Mouse (Mus musculus) megakaryocyte, adult 5-6 weeks (primary cell): Measurements from ENCODE around the gene Abhd15. TPM values are rescaled to one million over a fixed set of nuclear protein-coding genes. Genes with fewer than 3 reads are reported as not detected.

Experiments used
- ATAC-seq: 2 replicates; pipeline ENCODE4 v1.8.0; 2016; ENCODE audit warnings: mild to moderate bottlenecking, inconsistent platforms; ENCODE audit not compliant: poor library complexity, severe bottlenecking
- total RNA-seq, 2 experiments: library from RNA; stranded (forward) in 1 of 2; stranded (reverse) in 1 of 2; fragments of 153-499, 151-499 nt in 1 of 2; fragments of 221-1000, 200-1000 nt in 1 of 2; gene quantifications; 2 replicates each; pipeline versions ENCODE4 v1.2.3 to v1.2.4; 2015 to 2017

Gene Abhd15
- total RNA-seq, 2 experiments from 2014 or later, result 8.3 to 13.8 TPM

DNA sequence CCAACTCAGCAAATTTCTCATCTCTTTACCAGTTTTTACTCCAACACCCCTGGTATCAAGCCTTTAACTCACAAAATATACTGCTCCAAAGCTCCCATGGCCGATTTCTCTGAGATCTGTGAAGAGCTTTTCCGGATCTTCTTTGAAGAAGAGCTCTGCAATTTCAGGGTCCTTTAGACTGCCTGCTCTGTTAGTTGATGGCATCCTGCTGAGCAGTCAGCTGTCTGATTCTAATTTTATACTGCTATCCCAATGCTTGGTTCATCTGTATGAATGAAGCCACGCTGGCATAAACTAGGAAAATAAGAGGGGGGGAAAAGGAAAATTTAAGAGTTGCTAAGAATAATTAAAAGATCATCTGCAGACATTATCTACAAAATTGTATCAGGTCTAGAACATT is 70.3 kb downstream of the Abhd15 start:
- ATAC-seq, result no peak

Other genes with a start within 250 kb of the Abhd15 start
- gene Coro6, start 52.7 kb upstream of the Abhd15 start, total RNA-seq (2015), result 0.09 and 0.21 TPM in 2 replicates
- gene Coro6, start 52.7 kb upstream of the Abhd15 start, total RNA-seq (2017), result not detected in 2 replicates
- 2.0 and 2.1 TPM in 2 replicates for gene Ankrd13b, start 25.4 kb upstream of the Abhd15 start, total RNA-seq (2015)
- 2.8 and 9.1 TPM in 2 replicates for gene Ankrd13b, start 25.4 kb upstream of the Abhd15 start, total RNA-seq (2017)
- 17.6 and 20.0 TPM in 2 replicates for gene Git1, start 21.6 kb upstream of the Abhd15 start, total RNA-seq (2015)
- 12.3 and 18.7 TPM in 2 replicates for gene Git1, start 21.6 kb upstream of the Abhd15 start, total RNA-seq (2017)
- 6.2 and 6.5 TPM in 2 replicates for gene Trp53i13, start 859 bp downstream of the Abhd15 start, total RNA-seq (2015)
- gene Trp53i13, start 859 bp downstream of the Abhd15 start, total RNA-seq (2017), result 5.0 and 5.8 TPM in 2 replicates
- not detected in 2 replicates for gene Gm10392, start 4.1 kb downstream of the Abhd15 start, total RNA-seq (2015)
- 0.51 and 1.8 TPM in 2 replicates for gene Gm10392, start 4.1 kb downstream of the Abhd15 start, total RNA-seq (2017)
- gene Taok1, start 92.7 kb downstream of the Abhd15 start, total RNA-seq (2015), result 40.5 and 41.9 TPM in 2 replicates
- 48.4 and 57.0 TPM in 2 replicates for gene Taok1, start 92.7 kb downstream of the Abhd15 start, total RNA-seq (2017)
- gene Nufip2, start 171.0 kb downstream of the Abhd15 start, total RNA-seq (2015), result 64.0 and 69.6 TPM in 2 replicates
- gene Nufip2, start 171.0 kb downstream of the Abhd15 start, total RNA-seq (2017), result 75.2 and 90.1 TPM in 2 replicates
- gene Cryba1, start 210.2 kb downstream of the Abhd15 start, total RNA-seq (2015), result not detected in 2 replicates
- gene Cryba1, start 210.2 kb downstream of the Abhd15 start, total RNA-seq (2017), result not detected in 2 replicates
- gene Myo18a, start 248.1 kb downstream of the Abhd15 start, total RNA-seq (2015), result 14.0 and 21.5 TPM in 2 replicates
- gene Myo18a, start 248.1 kb downstream of the Abhd15 start, total RNA-seq (2017), result 69.7 and 84.8 TPM in 2 replicates